Mouse (Mus musculus) midbrain, embryonic 12.5 days (tissue): ENCODE results near the gene 4930470P17Rik. TPM values are rescaled to one million over a fixed set of nuclear protein-coding genes. Genes with fewer than 3 reads are reported as not detected.
"Not testable (repeated sequence)": the region's sequence is repeated elsewhere in the genome, so short reads cannot be mapped to it uniquely, and the experiment has no call there.

Source experiments
- ATAC-seq: fragments of 200-750 bp; cut with Nextera tagmentation; 2 replicates; pipeline ENCODE4 v1.8.0; 2017; ENCODE audit warnings: low read depth, moderate TSS enrichment, moderate library complexity; ENCODE audit not compliant: low FRiP score
- H3K27ac ChIP-seq: fragments of 300-500 bp; sonication (generic); replicated peaks from 2 replicates; pipeline ENCODE4 v1.5.1; 2016; ENCODE audit warnings: mild to moderate bottlenecking
- H3K27me3 ChIP-seq: fragments of 300-500 bp; sonication (generic); 2 replicates; pipeline ENCODE4 v1.6.1; 2016; ENCODE audit warnings: mild to moderate bottlenecking
- H3K36me3 ChIP-seq: fragments of 300-500 bp; sonication (generic); 2 replicates; pipeline ENCODE4 v1.6.1; 2016
- H3K4me1 ChIP-seq: fragments of 300-500 bp; sonication (generic); 2 replicates; pipeline ENCODE4 v1.6.1; 2016
- H3K4me2 ChIP-seq: fragments of 300-500 bp; sonication (generic); replicated peaks from 2 replicates; pipeline ENCODE4 v1.6.1; 2016; ENCODE audit warnings: mild to moderate bottlenecking, moderate library complexity
- H3K4me3 ChIP-seq: fragments of 300-500 bp; sonication (generic); 2 replicates; pipeline ENCODE4 v1.5.1; 2016; ENCODE audit warnings: mild to moderate bottlenecking
- H3K9ac ChIP-seq: fragments of 300-500 bp; sonication (generic); replicated peaks from 2 replicates; pipeline ENCODE4 v1.6.1; 2016; ENCODE audit warnings: mild to moderate bottlenecking, moderate library complexity
- H3K9me3 ChIP-seq: fragments of 300-500 bp; sonication (generic); 2 replicates; pipeline ENCODE4 v1.6.1; 2016; ENCODE audit warnings: mild to moderate bottlenecking
- WGBS: fragments of 180-500 bp; shearing (Covaris S2); methylation state at CpG from one replicate; pipeline ENCODE4 v1.1.7; 2016; 5-methylcytosine and 5-hydroxymethylcytosine counted together
- polyA plus RNA-seq: library from polyadenylated mRNA; unstranded; fragments of >200 nt; fragmentation: Nextera tagmentation; extraction: Ambion mirVana; gene quantifications from 2 replicates; pipeline ENCODE4 v1.2.1, GENCODE M21; 2016

Gene 4930470P17Rik
- polyA plus RNA-seq, 1 experiment from 2014 or later = not detected

DNA sequence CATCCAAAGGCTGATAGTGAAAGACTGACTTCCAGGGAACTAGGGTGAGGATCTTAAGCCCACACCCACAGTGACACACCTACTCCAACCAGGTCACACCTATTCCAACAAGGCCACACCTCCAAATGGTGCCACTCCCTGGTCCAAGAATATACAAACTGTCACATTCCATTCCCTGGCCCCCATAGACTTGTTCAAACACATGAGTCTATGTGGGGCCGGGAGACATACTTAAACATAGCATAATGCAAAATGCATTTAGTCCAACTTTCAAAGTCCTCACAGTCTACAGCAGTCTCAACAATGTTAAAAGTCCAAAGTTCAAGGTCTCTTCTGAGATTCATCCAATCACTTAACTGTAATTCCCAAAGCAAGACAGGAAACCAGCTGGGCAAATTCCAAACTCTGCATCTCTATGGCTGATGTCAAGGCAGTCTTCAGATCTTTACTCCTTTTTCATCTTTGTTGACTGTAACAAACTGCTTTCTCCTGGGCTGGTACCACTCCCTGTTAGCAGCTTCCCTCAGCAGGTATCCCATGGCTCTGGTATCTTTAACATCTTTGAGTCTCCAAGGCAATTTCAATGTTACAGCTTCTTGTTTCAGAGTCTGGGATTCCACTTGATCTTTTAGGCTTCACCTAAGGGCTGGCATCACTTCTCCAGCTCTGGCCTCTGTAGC is 22.5 kb upstream of the 4930470P17Rik start:
- H3K36me3 ChIP-seq, H3K27me3 ChIP-seq, H3K4me2 ChIP-seq, H3K4me3 ChIP-seq, H3K9ac ChIP-seq, H3K27ac ChIP-seq, H3K9me3 ChIP-seq, ATAC-seq, H3K4me1 ChIP-seq: not testable (repeated sequence)
- 81% methylated on average over 1 of the region's 1 CpGs for WGBS

GRCm38 (mm10) chr2:170622985-170623384 is 21.2 kb upstream of the 4930470P17Rik start:
- Histone ChIP-seq H3K4me2 (no peak overlapping the region), H3K36me3 (no peaks in the 10 kb centered on the region), H3K4me3 (no peak overlapping the region), H3K9ac (no peak overlapping the region), H3K4me1 (peaks cover 4% of the 10 kb centered on the region; the same call in 1 of the 2 replicates), H3K27me3 (no peaks in the 10 kb centered on the region), H3K27ac (no peak overlapping the region), H3K9me3 (no peaks in the 10 kb centered on the region)
- no peak for ATAC-seq
- 94% methylated on average over 13 of the region's 13 CpGs for WGBS

GRCm38 (mm10) chr2:170618862-170619492 is 17.2 kb upstream of the 4930470P17Rik start:
- WGBS = 73% methylated on average over 12 of the region's 12 CpGs
- no peak overlapping the region for H3K4me2 ChIP-seq
- no peak overlapping the region for H3K27ac ChIP-seq
- H3K9ac ChIP-seq = no peak overlapping the region
- no peaks in the 10 kb centered on the region for H3K36me3 ChIP-seq
- no peak for ATAC-seq
- no peak overlapping the region for H3K4me3 ChIP-seq
- no peaks in the 10 kb centered on the region for H3K27me3 ChIP-seq
- peaks cover 4% of the 10 kb centered on the region; the same call in 1 of the 2 replicates for H3K4me1 ChIP-seq
- no peaks in the 10 kb centered on the region for H3K9me3 ChIP-seq

GRCm38 (mm10) chr2:170611794-170612193 is 10.0 kb upstream of the 4930470P17Rik start:
- WGBS = 84% methylated on average over 5 of the region's 5 CpGs
- not testable (repeated sequence) for H3K27me3 ChIP-seq, H3K9me3 ChIP-seq, ATAC-seq, H3K27ac ChIP-seq, H3K4me2 ChIP-seq, H3K4me3 ChIP-seq, H3K36me3 ChIP-seq, H3K9ac ChIP-seq, H3K4me1 ChIP-seq

DNA sequence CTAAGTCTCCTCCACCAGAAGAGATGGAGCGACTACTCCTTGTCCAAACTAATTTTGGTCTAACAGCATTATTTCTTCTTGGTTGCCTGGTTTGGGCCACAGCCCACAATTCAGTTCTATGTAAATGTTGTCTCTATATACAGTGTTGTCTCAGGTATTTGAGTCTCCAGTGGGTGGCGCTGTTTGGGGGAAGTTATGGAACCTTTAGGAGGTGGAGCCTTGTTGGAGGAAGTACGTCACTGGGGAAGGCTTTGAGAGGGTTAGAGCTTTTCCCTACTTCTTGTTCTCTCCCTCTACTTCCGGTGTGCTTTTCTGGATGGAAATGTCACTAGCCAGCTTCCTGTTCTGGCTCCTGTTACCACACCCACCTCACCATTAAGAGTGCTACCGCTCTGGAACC is 646 bp downstream of the 4930470P17Rik start:
- 89% methylated on average over 5 of the region's 5 CpGs for WGBS
- Histone ChIP-seq H3K27me3 (no peaks in the 10 kb centered on the region), H3K36me3 (no peaks in the 10 kb centered on the region), H3K4me2 (no peak overlapping the region), H3K27ac (no peak overlapping the region), H3K4me3 (no peak overlapping the region), H3K9ac (no peak overlapping the region), H3K9me3 (no peaks in the 10 kb centered on the region), H3K4me1 (no peaks in the 10 kb centered on the region)
- no peak for ATAC-seq

GRCm38 (mm10) chr2:170597586-170597985 is 4.2 kb downstream of the 4930470P17Rik start:
- no peak overlapping the region for H3K9ac ChIP-seq
- no peaks in the 10 kb centered on the region for H3K4me1 ChIP-seq
- H3K9me3 ChIP-seq = no peaks in the 10 kb centered on the region
- no peaks in the 10 kb centered on the region for H3K36me3 ChIP-seq
- no peak overlapping the region for H3K4me3 ChIP-seq
- no peak overlapping the region for H3K27ac ChIP-seq
- ATAC-seq = no peak
- no peak overlapping the region for H3K4me2 ChIP-seq
- WGBS = 15% methylated on average over 2 of the region's 2 CpGs
- H3K27me3 ChIP-seq = no peaks in the 10 kb centered on the region

DNA sequence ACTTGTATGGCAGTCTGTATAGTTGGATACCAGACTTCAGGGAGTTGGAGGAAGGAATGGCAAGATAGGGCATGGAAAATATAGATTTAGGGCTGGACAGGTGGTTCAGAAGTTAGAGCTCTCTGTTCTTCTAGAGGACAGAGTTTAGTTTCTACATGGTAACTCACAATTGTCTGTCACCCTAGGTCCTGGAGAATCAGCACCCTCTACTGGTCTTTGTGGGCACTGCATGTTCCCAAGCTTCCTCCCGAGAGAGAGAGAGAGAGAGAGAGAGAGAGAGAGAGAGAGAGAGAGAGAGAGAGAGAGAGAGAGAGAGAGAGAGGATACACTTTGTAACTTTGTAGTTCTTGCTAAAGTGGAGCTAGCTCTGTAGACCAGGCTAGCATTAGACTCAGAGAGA is 5.1 kb downstream of the 4930470P17Rik start:
- ATAC-seq = no peak
- no peak overlapping the region for H3K4me3 ChIP-seq
- 9% methylated on average over 1 of the region's 1 CpGs for WGBS
- H3K9ac ChIP-seq = no peak overlapping the region
- no peak overlapping the region for H3K4me2 ChIP-seq
- no peaks in the 10 kb centered on the region for H3K9me3 ChIP-seq
- no peaks in the 10 kb centered on the region for H3K27me3 ChIP-seq
- no peaks in the 10 kb centered on the region for H3K36me3 ChIP-seq
- H3K4me1 ChIP-seq = no peaks in the 10 kb centered on the region
- no peak overlapping the region for H3K27ac ChIP-seq

DNA sequence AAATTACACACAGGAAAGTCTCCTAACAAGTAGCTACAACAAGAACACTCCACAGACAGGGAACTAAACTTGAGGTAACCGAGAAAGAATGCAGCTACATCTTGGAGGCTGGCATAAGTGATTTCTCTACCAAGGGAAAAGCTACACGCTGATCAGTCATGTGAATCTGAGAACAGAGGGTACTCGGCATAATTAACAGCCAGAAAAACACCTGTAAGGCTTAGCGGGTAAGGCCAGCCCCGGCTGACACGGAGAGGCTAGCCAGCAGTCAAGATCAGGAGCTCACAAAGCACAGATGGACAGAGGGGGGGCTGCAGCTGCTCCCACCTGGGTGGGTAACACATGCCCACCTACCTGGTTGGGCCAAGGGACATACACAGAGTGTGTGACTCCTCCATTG is 9.7 kb downstream of the 4930470P17Rik start:
- Histone ChIP-seq H3K36me3 (no peaks in the 10 kb centered on the region), H3K4me3 (no peak overlapping the region), H3K27ac (no peak overlapping the region), H3K4me1 (peaks cover 1% of the 10 kb centered on the region; the same call in 1 of the 2 replicates), H3K9me3 (no peaks in the 10 kb centered on the region), H3K27me3 (no peaks in the 10 kb centered on the region), H3K4me2 (no peak overlapping the region), H3K9ac (no peak overlapping the region)
- 83% methylated on average over 6 of the region's 6 CpGs for whole genome bisulfite sequencing
- no peak for ATAC-seq

DNA sequence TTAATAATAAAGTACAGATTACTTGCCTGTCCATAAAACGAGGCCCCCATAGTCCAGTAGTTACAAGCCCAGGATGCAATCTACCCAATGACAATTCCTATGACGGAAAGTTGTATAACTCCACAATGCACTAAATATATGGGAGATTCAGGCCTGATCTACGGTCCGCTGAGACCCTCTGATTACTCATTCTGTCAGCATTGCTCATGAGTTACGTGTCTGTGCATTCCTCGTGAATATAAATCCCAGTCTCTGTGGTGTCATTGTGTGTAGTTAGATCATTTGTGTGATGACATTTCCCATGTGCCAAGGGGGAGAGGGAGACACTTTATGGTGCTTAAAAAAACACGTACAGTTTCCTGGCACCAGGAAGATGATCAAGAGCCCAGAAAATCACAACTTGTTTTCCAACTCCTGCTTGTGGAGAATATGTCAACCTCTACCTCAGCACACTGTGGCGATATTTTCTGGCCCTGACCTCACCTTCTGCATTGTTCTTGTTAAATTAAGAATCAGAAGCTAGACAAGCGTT is 13.4 kb downstream of the 4930470P17Rik start:
- Histone ChIP-seq H3K27me3 (no peaks in the 10 kb centered on the region), H3K27ac (no peak overlapping the region), H3K36me3 (no peaks in the 10 kb centered on the region), H3K4me3 (no peak overlapping the region), H3K9ac (no peak overlapping the region), H3K9me3 (no peaks in the 10 kb centered on the region), H3K4me1 (peaks cover 8% of the 10 kb centered on the region), H3K4me2 (no peak overlapping the region)
- no peak for ATAC-seq
- 86% methylated on average over 9 of the region's 9 CpGs for WGBS

DNA sequence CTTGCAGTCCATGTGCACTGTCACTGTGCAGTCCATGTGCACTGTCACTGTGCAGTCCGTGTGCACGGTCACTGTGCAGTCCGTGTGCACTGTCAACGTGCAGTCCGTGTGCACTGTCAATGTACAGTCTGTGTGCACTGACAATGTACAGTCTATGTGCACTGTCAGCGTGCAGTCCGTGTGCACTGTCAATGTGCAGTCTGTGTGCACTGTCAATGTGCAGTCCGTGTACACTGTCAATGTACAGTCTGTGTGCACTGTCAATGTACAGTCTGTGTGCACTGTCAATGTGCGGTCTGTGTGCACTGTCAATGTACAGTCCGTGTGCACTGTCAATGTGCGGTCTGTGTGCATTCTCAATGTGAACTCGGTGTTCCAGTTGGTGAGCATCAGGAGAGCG is 17.1 kb downstream of the 4930470P17Rik start:
- Histone ChIP-seq H3K27me3 (no peaks in the 10 kb centered on the region), H3K4me2 (no peak overlapping the region), H3K27ac (no peak overlapping the region), H3K9me3 (no peaks in the 10 kb centered on the region), H3K36me3 (no peaks in the 10 kb centered on the region), H3K4me3 (no peak overlapping the region), H3K4me1 (peaks cover 8% of the 10 kb centered on the region), H3K9ac (no peak overlapping the region)
- WGBS = 94% methylated on average over 13 of the region's 13 CpGs
- no peak for ATAC-seq

GRCm38 (mm10) chr2:170579551-170579950 is 22.3 kb downstream of the 4930470P17Rik start:
- Histone ChIP-seq H3K4me2 (no peak overlapping the region), H3K4me1 (no peaks in the 10 kb centered on the region), H3K36me3 (no peaks in the 10 kb centered on the region), H3K4me3 (no peak overlapping the region), H3K9me3 (no peaks in the 10 kb centered on the region), H3K27me3 (no peaks in the 10 kb centered on the region), H3K27ac (no peak overlapping the region), H3K9ac (no peak overlapping the region)
- WGBS = 89% methylated on average over 10 of the region's 10 CpGs
- ATAC-seq = no peak

DNA sequence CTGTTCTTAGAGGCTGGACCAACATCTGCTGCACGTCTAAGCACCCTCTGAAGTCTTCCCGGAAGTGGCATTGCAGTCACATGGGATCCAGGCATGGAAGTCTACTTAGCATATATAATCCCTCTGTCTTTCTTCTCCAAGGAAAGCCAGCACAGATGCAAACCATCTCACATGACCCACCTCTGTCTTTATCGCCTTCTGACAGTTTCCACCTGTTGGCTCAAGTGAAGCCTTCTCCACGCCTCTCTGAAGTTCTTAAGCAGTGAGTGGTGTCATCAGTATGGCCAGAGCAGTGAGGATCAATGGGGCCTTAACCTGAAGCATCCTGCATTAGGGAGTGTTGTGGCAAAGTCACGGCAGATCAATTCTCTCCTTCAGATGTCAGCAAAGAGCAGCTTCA is 23.2 kb downstream of the 4930470P17Rik start:
- no peak overlapping the region for H3K27ac ChIP-seq
- 84% methylated on average over 5 of the region's 5 CpGs for WGBS
- no peaks in the 10 kb centered on the region for H3K9me3 ChIP-seq
- H3K36me3 ChIP-seq = no peaks in the 10 kb centered on the region
- H3K4me3 ChIP-seq = no peak overlapping the region
- ATAC-seq = no peak
- H3K27me3 ChIP-seq = no peaks in the 10 kb centered on the region
- no peaks in the 10 kb centered on the region for H3K4me1 ChIP-seq
- H3K9ac ChIP-seq = no peak overlapping the region
- H3K4me2 ChIP-seq = no peak overlapping the region
